8 mouse cellular contexts compared by ENCODE assay signal in the genomic region with DNA sequence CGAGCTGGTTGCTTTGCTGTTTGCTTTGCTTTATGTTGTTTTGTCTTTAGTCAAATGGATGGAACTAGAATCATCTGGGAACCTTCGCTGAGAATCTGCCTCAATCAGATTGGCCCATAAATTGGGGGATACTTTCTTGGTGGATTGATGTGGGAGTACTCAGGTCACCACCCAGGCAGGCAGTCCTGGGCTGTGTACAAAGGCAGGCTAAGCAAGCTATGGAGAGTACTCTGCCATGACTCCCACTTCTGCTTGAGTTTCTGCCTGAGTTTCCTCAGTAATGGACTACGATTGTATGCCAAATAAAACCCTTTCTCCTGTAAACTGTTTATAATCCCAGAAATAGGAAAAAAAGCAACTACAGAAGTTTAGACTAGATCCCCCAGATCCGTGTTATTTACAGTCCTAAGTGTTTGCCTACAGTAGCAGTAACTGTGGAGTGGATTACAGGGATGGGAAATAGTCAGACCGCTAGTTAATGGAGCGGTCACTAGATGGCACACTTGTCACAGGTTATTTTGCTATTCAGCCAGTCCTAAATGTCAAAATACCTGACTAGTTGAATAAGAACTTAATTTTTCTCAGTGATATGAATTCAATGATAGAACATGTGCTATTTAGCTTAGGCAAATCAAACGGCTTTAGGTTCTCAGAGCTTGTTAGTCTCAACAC. TPM values are rescaled to one million over a fixed set of nuclear protein-coding genes. Genes with fewer than 3 reads are reported as not detected.
A peak's percentile ranks its signal among the peaks of the same experiment; 100 is the strongest.
DNase-seq lines count a peak whose midpoint lies in the region; ATAC-seq and TF ChIP-seq lines count a peak whose summit lies in the region.

No protein-coding gene starts in this region.

- H3K27me3 ChIP-seq in lung, postnatal 0 days (replicated peaks; ENCODE audit: insufficient read depth, low read length), result no peaks in the 10 kb centered on the region

- no peak for TF ChIP-seq EP300 in lung, postnatal 0 days (IDR thresholded peaks at IDR 0.05)

- peak; percentile 14 for DNase-seq in gastrocnemius, postnatal 10 days
- no peak for DNase-seq in gastrocnemius, adult 18-20 months (ENCODE audit: low spot score)
- DNase-seq in 3T3-L1 (ENCODE audit: low read depth, low spot score), result peak; percentile 95
- peak; percentile 92 for DNase-seq in NIH3T3 (ENCODE audit: low read depth)
- peak; percentile 8 to 16 for DNase-seq in heart, postnatal 36 days
- DNase-seq in lung, postnatal 0 days (ENCODE audit: low spot score), result peak; percentile 79
- DNase-seq in thymus, postnatal 25 days, result peak; percentile 9
- DNase-seq in urinary bladder, postnatal 25 days (ENCODE audit: low spot score), result no peak

- peak; percentile 72 for TF ChIP-seq CTCF in lung, postnatal 0 days (IDR thresholded peaks at IDR 0.05)

- no peaks in the 10 kb centered on the region for H3K4me1 ChIP-seq in lung, postnatal 0 days (ENCODE audit: insufficient read depth, low read depth, low read length)

- H3K4me2 ChIP-seq in lung, postnatal 0 days (replicated peaks; ENCODE audit: low read depth, low read length), result no peak overlapping the region

- intact Hi-C loops in heart, postnatal 36 days (cut with DNase I), result loop anchor here (1.0 to 10.0 kb wide), 5 partner anchors 179 to 677 kb away; no protein-coding TSS in a partner anchor

- no peak overlapping the region for H3K4me3 ChIP-seq in lung, postnatal 0 days (ENCODE audit: low read depth, low read length)

- no peak overlapping the region for H3K27ac ChIP-seq in lung, postnatal 0 days (ENCODE audit: low read length)

- H3K9me3 ChIP-seq in lung, postnatal 0 days (ENCODE audit: low read length), result no peaks in the 10 kb centered on the region

- WGBS in lung, postnatal 0 days, result 33% methylated on average over 7 of the region's 7 CpGs

- peak; percentile 43; the same call in 1 of the 2 replicates for ATAC-seq in lung, postnatal 0 days

- no peaks in the 10 kb centered on the region for H3K36me3 ChIP-seq in lung, postnatal 0 days (ENCODE audit: insufficient read depth, low read length)

- H3K9ac ChIP-seq in lung, postnatal 0 days (replicated peaks; ENCODE audit: low read depth), result no peak overlapping the region

RNA-seq across cellular contexts. Expression of gene Tars, which starts 8.8 kb away (rescaled TPM):
- total RNA-seq in gastrocnemius, postnatal 10 days (2021), result 10 to 100 TPM; 30.6 to 37.4 TPM
- 10 to 100 TPM; 32.8 to 37.9 TPM for total RNA-seq in gastrocnemius, adult 18-20 months (2021)
- total RNA-seq in heart, postnatal 36 days (2021), result 10 to 100 TPM; 19.2 to 23.0 TPM
- polyA plus RNA-seq in lung, postnatal 0 days (2015; fragmentation: Nextera tagmentation; extraction: Ambion mirVana), result 23.0 and 25.1 TPM in 2 replicates

Comparison
In these comparisons a context has a peak if more than half of its experiments do, and no peak if none do; other contexts are left out.
1. DNase-seq: peak in gastrocnemius, postnatal 10 days (single experiment), 3T3-L1 (single experiment), NIH3T3 (single experiment), heart, postnatal 36 days (2 of 2), lung, postnatal 0 days (single experiment) and thymus, postnatal 25 days (single experiment); none in gastrocnemius, adult 18-20 months (single experiment) and urinary bladder, postnatal 25 days (single experiment).